Mouse (Mus musculus) G1E-ER4 (cell line): ENCODE data around the gene Grk3. TPM values are rescaled to one million over a fixed set of nuclear protein-coding genes. Genes with fewer than 3 reads are reported as not detected.

ENCODE experiments used
- GATA1 ChIP-seq: IDR thresholded peaks from one replicate; pipeline ENCODE4 v1.8.0; 2012; ENCODE audit warnings: low read length, inconsistent platforms
- polyA plus RNA-seq: library from polyadenylated mRNA; stranded (reverse); fragments of >175 nt; gene quantifications from 2 replicates; pipeline ENCODE4 v1.2.3, GENCODE M21; 2012

Gene Grk3
- polyA plus RNA-seq, 1 experiment, result not detected

GRCm38 (mm10) chr5:112924806-112925205 is 90.8 kb downstream of the Grk3 start:
- no peak for TF ChIP-seq GATA1

DNA sequence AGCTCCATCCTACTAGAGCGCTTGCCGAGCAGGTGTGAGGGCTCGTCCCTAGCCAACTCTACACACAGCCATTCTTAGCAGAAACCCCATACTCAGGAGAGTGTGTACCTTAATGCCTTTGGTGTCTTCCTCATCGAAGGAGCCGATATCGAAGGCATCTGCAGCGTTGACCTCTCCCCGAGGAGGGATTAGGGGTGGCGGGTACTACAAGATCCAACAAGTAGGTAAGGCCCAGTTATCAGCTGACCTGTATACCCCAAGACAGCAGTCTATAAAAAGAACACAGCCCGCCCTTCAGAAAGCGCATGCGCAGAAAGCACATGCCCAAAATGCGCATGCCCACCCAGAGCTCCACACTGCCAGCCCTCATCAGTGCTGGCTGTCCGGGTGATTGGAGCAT is 91.8 kb downstream of the Grk3 start:
- no peak for TF ChIP-seq GATA1

GRCm38 (mm10) chr5:112921914-112922313 is 93.7 kb downstream of the Grk3 start:
- TF ChIP-seq GATA1, result no peak

DNA sequence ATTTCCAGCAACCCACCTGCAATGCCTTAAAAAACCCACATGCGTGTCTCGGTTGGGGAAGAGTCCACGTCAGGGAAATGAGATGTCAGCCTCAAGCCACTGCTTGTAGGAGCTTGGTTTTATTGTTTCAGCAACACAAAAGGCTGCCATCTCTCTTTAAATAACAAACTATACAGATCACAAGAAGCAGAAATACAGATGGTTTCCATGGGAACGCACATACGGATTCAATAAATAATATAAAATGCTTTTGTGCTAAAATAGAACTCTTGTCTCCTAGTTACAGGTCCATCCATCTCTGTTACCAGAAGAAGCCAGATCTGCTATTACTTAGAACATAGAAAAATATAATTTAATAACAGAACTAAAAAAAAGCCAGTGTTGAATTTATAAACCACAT is 105.2 kb downstream of the Grk3 start:
- no peak for TF ChIP-seq GATA1

- no peak for TF ChIP-seq GATA1
Measured at GRCm38 (mm10) chr5:112908169-112908614, 107.4 kb downstream of the Grk3 start.

GRCm38 (mm10) chr5:112907504-112907903 is 108.1 kb downstream of the Grk3 start:
- TF ChIP-seq GATA1, result no peak

GRCm38 (mm10) chr5:112895674-112896654 is 119.6 kb downstream of the Grk3 start, which contains the start of gene Myo18b:
Myo18b (minus strand) TSS chr5:112896362.
- no peak for TF ChIP-seq GATA1

DNA sequence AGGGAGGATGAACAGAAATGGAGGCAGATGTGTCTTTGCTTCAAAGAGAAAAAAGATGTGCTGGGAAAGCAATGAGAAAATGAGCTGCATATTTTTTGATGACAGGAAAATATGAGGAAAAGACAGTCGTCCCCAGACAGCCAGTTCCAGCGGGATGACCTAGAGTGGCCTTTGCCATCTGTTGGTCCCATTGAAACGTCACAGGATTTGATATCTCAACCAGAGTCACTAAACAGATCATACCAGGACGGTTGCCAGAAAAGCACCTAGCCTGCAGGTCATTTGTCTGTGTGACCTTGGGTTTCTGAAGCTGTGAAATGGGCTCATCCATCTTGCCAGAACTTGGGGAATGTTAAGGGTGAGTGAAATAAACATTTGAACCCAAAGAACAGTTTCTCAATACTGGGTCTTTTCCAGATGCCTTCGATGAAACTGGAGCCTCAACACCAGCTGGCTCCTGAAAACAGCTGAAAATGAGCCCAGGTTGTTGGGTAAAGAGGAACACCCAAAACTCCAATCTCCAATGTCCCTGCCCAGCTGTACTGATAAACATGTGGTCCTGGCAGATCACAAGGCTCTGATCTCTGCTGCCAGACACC is 122.0 kb downstream of the Grk3 start:
- no peak for TF ChIP-seq GATA1

GRCm38 (mm10) chr5:112892411-112892810 is 123.2 kb downstream of the Grk3 start:
- TF ChIP-seq GATA1, result no peak

- TF ChIP-seq GATA1, result no peak
Measured at GRCm38 (mm10) chr5:112888651-112889050, 126.9 kb downstream of the Grk3 start.

- TF ChIP-seq GATA1, result no peak
Measured at GRCm38 (mm10) chr5:112886687-112887491, 128.7 kb downstream of the Grk3 start.

GRCm38 (mm10) chr5:112877391-112878115 is 138.0 kb downstream of the Grk3 start:
- TF ChIP-seq GATA1, result no peak

DNA sequence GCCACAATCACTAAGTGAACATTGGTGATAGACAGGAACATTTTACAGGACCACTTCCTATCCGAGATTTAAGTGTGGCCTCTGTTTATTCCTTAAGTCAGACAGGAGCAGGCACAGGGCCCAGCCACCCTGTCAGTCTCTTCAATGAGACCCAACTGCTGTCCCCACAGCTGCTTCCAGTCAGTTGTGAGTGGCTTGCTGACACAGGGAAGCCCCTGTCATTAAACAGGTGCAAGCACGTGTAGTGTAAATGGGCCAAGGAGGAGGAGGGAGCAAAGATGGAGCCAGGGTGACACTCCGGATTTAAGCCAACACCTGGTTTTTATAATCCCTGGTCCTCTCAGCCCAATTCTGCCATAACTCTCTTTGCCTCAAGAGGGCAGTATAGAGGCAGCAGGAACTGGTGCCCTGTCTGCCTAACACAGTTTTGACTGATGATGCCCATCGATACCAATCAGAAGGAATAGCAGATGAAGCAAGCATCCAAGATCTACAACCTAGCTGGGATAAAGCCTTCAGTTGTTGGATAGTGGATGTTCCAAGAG is 138.7 kb downstream of the Grk3 start:
- no peak for TF ChIP-seq GATA1

DNA sequence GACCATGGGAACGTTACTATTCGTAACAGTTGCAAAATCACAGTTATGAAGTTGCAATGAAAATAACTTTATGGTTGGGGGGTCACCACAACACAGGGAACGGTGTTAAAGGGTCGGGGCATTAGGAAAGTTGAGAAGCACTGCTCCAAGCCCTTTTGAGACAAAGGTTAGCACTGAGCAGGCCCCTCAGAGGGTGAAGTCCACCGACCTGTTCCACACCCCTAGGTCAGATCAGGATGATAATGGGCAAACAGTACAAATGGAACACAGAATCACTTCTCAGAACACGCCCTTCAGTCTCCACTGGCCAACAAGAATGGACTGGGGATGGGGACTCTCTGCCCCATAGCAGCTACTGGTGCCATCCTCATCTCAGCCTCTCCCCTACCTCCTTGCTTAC is 142.6 kb downstream of the Grk3 start:
- no peak for TF ChIP-seq GATA1

DNA sequence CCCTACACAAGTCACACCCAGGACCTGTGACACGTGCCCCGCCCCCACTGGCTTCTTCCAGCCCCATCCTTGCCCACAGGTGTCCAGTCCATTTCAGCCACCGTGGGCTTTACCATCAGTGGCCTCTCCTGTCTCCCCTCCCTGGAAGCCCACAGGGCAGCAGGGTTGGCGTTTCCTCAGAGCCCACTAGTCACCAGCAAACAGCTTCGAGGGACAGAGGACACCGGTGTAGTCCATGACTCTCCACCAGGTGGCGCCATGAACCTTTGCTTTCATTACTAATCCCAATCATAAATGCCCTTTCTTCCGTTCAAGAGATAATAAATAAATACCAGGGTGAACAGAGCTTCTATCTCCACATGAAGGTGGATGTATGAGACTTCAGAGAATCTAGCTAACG is 144.9 kb downstream of the Grk3 start:
- no peak for TF ChIP-seq GATA1
